ENCODE assay signal across 12 mouse cellular contexts in the genomic region with DNA sequence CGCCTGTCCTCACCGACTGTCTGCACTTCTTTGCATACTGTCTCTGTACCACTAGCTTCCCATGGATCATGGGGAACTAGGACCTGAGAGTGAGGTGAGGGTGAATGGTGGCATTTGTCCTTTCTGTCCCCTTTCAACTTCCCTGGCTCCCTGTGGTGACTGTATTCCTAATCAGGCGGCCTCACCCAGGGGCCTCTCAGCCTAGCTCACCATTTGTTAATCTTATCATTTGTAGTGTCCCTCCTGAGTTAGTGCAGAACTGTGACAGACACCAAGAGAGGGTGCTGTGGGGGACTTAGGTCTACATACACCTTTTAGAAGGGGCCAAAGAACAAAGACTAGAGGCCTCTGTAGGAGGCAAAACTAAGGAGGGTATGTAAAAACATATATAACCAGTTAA.
A peak's percentile ranks its signal among the peaks of the same experiment; 100 is the strongest.
DNase-seq lines count a peak whose midpoint lies in the region; ATAC-seq and TF ChIP-seq lines count a peak whose summit lies in the region.
"Had no signal": no experiment of that assay in that cellular context is flagged by ENCODE, and none has a peak within 500 bp of the region (broad histone marks: within the 10 kb centered on the region; RNA-seq: fewer than 3 reads in every experiment).

No protein-coding gene starts in this region.

- peak; percentile 36; the same call in 1 of the 2 replicates for TF ChIP-seq CTCF in liver, postnatal 0 days (IDR thresholded peaks at IDR 0.05; ENCODE audit: low read depth)
- no peak for TF ChIP-seq CTCF in cerebellum, adult 2 months (IDR thresholded peaks at IDR 0.05; ENCODE audit: borderline replicate concordance, insufficient read depth, low read depth, low read length)

- WGBS in heart, embryonic 16.5 days, result 41% methylated on average over 3 of the region's 3 CpGs
- WGBS in liver, postnatal 0 days (ENCODE audit: insufficient replicate concordance), result 69% methylated on average over 3 of the region's 3 CpGs
- 88% methylated on average over 3 of the region's 3 CpGs for WGBS in cerebellum, adult 2 months

- no peak overlapping the region for H3K4me3 ChIP-seq in heart, embryonic 16.5 days (ENCODE audit: low read length)
- peak overlapping the region; percentile 61 for H3K4me3 ChIP-seq in erythroblast, embryonic 14.5 days (replicated peaks)
- no peak overlapping the region; the same call in 1 of the 2 replicates for H3K4me3 ChIP-seq in liver, postnatal 0 days (ENCODE audit: low read depth, low read length)
- no peak overlapping the region for H3K4me3 ChIP-seq in cerebellum, adult 2 months (replicated peaks; ENCODE audit: insufficient read depth, low read depth, low read length)

- no peaks in the 10 kb centered on the region for H3K36me3 ChIP-seq in heart, embryonic 16.5 days (ENCODE audit: control insufficient read depth, insufficient read depth)
- peaks cover 2% of the 10 kb centered on the region; the same call in 1 of the 2 replicates for H3K36me3 ChIP-seq in erythroblast, embryonic 14.5 days (ENCODE audit: control insufficient read depth)
- H3K36me3 ChIP-seq in liver, postnatal 0 days (replicated peaks; ENCODE audit: insufficient read depth, low read length), result no peaks in the 10 kb centered on the region

- intact Hi-C loops in heart, postnatal 10 days (cut with DNase I), result no loop called here

- no peaks in the 10 kb centered on the region for H3K27me3 ChIP-seq in heart, embryonic 16.5 days (ENCODE audit: control insufficient read depth, insufficient read depth, low read length)
- H3K27me3 ChIP-seq in erythroblast, embryonic 14.5 days (ENCODE audit: control insufficient read depth), result no peaks in the 10 kb centered on the region
- H3K27me3 ChIP-seq in liver, postnatal 0 days (ENCODE audit: insufficient read depth, low read length), result no peaks in the 10 kb centered on the region
- H3K27me3 ChIP-seq in cerebellum, adult 2 months (ENCODE audit: control insufficient read depth, insufficient read depth, low read length), result no peaks in the 10 kb centered on the region
- H3K27me3 ChIP-seq: CH12.LX had no signal

- peaks cover 29% of the 10 kb centered on the region for H3K4me1 ChIP-seq in heart, embryonic 16.5 days (ENCODE audit: control insufficient read depth, insufficient read depth, low read length)
- H3K4me1 ChIP-seq in erythroblast, embryonic 14.5 days (ENCODE audit: control insufficient read depth), result peaks cover 70% of the 10 kb centered on the region
- peaks cover 31% of the 10 kb centered on the region for H3K4me1 ChIP-seq in liver, postnatal 0 days (ENCODE audit: insufficient read depth)
- H3K4me1 ChIP-seq in cerebellum, adult 2 months (ENCODE audit: control insufficient read depth, insufficient read depth, low read length), result no peaks in the 10 kb centered on the region

- H3K27ac ChIP-seq in heart, embryonic 16.5 days (ENCODE audit: low read length), result peak overlapping the region; percentile 78
- peak overlapping the region; percentile 34 for H3K27ac ChIP-seq in liver, postnatal 0 days (ENCODE audit: low read depth)
- no peak overlapping the region for H3K27ac ChIP-seq in cerebellum, adult 2 months (ENCODE audit: insufficient read depth, low read length)

- H3K4me2 ChIP-seq in heart, embryonic 16.5 days (ENCODE audit: low read depth, low read length), result no peak overlapping the region
- peak overlapping the region; percentile 59 for H3K4me2 ChIP-seq in liver, postnatal 0 days (ENCODE audit: low read depth, low read length)

- ATAC-seq in heart, embryonic 16.5 days (replicated peaks; ENCODE audit: extremely low read depth, insufficient read depth, low FRiP score), result 0 out of 2 replicates have a peak, but pooled peaks have one; percentile 37
- peak; percentile 85 for ATAC-seq in liver, postnatal 0 days
- no peak for ATAC-seq in CD4-positive, CD25-positive, alpha-beta regulatory T cell, adult 4 months

- DNase-seq in heart, postnatal 10 days, result no peak
- DNase-seq in c-Kit-negative CD71-positive TER-119-positive erythroid progenitor cells, embryonic 14.5 days (ENCODE audit: low read depth, low spot score), result peak; percentile 67
- DNase-seq in liver, postnatal 0 days, result peak; percentile 36
- DNase-seq in cerebellum, adult 2 months, result no peak
- no peak for DNase-seq in left cerebral cortex, adult 11 months (ENCODE audit: low spot score)
- DNase-seq: heart, postnatal 36 days; kidney, adult 2 months; midbrain, embryonic 14.5 days had no signal

- TF ChIP-seq POLR2A in cerebellum, adult 2 months (IDR thresholded peaks at IDR 0.05; ENCODE audit: borderline replicate concordance, insufficient read depth, low read length), result no peak

- no peaks in the 10 kb centered on the region for H3K9me3 ChIP-seq in heart, embryonic 16.5 days (replicated peaks; ENCODE audit: control insufficient read depth, low read length)
- no peaks in the 10 kb centered on the region for H3K9me3 ChIP-seq in erythroblast, embryonic 14.5 days (ENCODE audit: control insufficient read depth, low read length)
- H3K9me3 ChIP-seq in liver, postnatal 0 days (ENCODE audit: low read length), result no peaks in the 10 kb centered on the region

- TF ChIP-seq EP300 in liver, postnatal 0 days (IDR thresholded peaks at IDR 0.05; ENCODE audit: low read depth), result peak; percentile 3; the same call in 1 of the 2 replicates

- H3K9ac ChIP-seq in heart, embryonic 16.5 days (ENCODE audit: low read length), result 0 out of 2 replicates have a peak overlapping the region, but pooled peaks have one; percentile 11
- H3K9ac ChIP-seq in liver, postnatal 0 days (replicated peaks), result no peak overlapping the region

Comparison
In these comparisons a context has a peak if more than half of its experiments do, and no peak if none do; other contexts are left out.
1. DNase-seq: peak in c-Kit-negative CD71-positive TER-119-positive erythroid progenitor cells, embryonic 14.5 days (single experiment) and liver, postnatal 0 days (single experiment); none in heart, postnatal 10 days (0 of 2), cerebellum, adult 2 months (0 of 2) and left cerebral cortex, adult 11 months (single experiment).